Mouse (Mus musculus): ENCODE data around the gene Aldh5a1. TPM values are rescaled to one million over a fixed set of nuclear protein-coding genes. Genes with fewer than 3 reads are reported as not detected.

Aldh5a1 gene
- polyA plus RNA-seq, 1 experiment from 2014 or later: 7.1 TPM

DNA sequence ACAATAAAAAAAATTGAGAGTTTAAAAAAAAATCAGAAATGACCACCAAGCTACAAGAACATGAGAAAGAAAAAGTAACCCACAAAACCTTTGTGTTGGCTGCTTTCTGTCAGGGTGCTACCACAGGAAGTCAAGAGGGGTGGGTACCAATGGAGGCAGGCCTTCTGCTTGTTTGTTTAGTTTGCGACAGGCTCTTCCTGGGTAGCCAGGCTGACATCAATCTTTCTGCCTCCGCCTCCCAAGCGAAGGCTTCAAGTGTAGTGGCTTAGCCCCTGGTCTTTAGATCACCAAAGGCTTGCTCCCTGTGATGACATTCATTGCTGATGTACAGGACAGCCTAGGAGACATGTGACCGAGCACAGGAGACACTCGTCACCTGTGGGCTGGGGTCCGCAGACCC lies 16.2 kb downstream of the Aldh5a1 start:
- Histone ChIP-seq H3K4me3 (ENCODE audit: low read depth, low read length) (no peak overlapping the region), H3K4me1 (ENCODE audit: control insufficient read depth, insufficient read depth, low read length) (no peaks in the 10 kb centered on the region), H3K9ac (ENCODE audit: low read length) (no peak overlapping the region), H3K27ac (ENCODE audit: low read depth, low read length) (no peak overlapping the region), H3K27me3 (ENCODE audit: control insufficient read depth, insufficient read depth, low read length) (no peaks in the 10 kb centered on the region), H3K4me2 (ENCODE audit: low read depth) (no peak overlapping the region), H3K9me3 (ENCODE audit: control insufficient read depth, low read length) (no peaks in the 10 kb centered on the region), H3K36me3 (ENCODE audit: control insufficient read depth, insufficient read depth, low read length) (no peaks in the 10 kb centered on the region)
- DNase-seq (ENCODE audit: low spot score) (no peak), ATAC-seq (ENCODE audit: insufficient read depth, low FRiP score, low TSS enrichment) (no peak)
- 70% methylated on average over 6 of the region's 6 CpGs for whole genome bisulfite sequencing

DNA sequence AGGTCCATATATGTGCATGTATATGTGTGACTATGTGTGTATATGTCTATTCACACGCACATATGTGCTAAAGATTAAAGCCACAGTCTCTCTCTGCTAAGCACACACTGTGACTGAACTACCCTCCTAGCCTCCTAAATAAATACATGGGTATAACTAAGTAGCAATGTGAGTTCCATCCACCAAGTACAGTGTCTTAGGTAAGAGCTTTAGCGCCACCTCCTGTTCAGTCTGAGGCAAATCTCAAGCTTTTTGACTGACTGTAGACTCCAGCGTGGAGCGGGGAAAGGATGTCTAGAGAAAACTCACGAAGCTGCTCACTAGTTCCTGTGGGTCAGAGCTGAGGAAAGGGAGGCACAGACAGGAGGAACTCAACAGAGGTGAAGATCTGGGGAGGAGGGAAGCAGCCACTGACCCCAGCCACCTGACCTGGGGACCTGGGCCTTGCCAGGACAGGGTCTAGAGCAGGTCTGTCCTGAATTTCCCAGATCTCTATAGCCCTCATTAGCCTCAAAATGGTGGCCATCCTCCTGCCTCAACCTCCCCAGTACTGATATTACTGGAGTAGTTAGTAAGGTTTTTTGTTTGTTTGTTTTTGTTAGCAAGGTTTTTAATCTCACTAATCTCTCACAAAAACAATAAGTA lies 17.0 kb downstream of the Aldh5a1 start:
- ATAC-seq (ENCODE audit: insufficient read depth, low FRiP score, low TSS enrichment) (peak; percentile 41; the same call in 1 of the 2 replicates), DNase-seq (ENCODE audit: low spot score) (peak; percentile 55)
- no peak overlapping the region for H3K4me2 ChIP-seq (ENCODE audit: low read depth)
- no peaks in the 10 kb centered on the region for H3K27me3 ChIP-seq (ENCODE audit: control insufficient read depth, insufficient read depth, low read length)
- no peak overlapping the region for H3K4me3 ChIP-seq (ENCODE audit: low read depth, low read length)
- no peaks in the 10 kb centered on the region for H3K36me3 ChIP-seq (ENCODE audit: control insufficient read depth, insufficient read depth, low read length)
- no peaks in the 10 kb centered on the region for H3K4me1 ChIP-seq (ENCODE audit: control insufficient read depth, insufficient read depth, low read length)
- H3K9ac ChIP-seq (ENCODE audit: low read length): no peak overlapping the region
- no peak overlapping the region for H3K27ac ChIP-seq (ENCODE audit: low read depth, low read length)
- H3K9me3 ChIP-seq (ENCODE audit: control insufficient read depth, low read length): no peaks in the 10 kb centered on the region
- WGBS: 23% methylated on average over 5 of the region's 5 CpGs

GRCm38 (mm10) chr13:24915831-24916230 lies 21.6 kb downstream of the Aldh5a1 start:
- Histone ChIP-seq H3K27me3 (ENCODE audit: control insufficient read depth, insufficient read depth, low read length) (no peaks in the 10 kb centered on the region), H3K4me3 (ENCODE audit: low read depth, low read length) (no peak overlapping the region), H3K4me1 (ENCODE audit: control insufficient read depth, insufficient read depth, low read length) (no peaks in the 10 kb centered on the region), H3K9me3 (ENCODE audit: control insufficient read depth, low read length) (no peaks in the 10 kb centered on the region), H3K9ac (ENCODE audit: low read length) (no peak overlapping the region), H3K36me3 (ENCODE audit: control insufficient read depth, insufficient read depth, low read length) (no peaks in the 10 kb centered on the region), H3K27ac (ENCODE audit: low read depth, low read length) (no peak overlapping the region), H3K4me2 (ENCODE audit: low read depth) (no peak overlapping the region)
- WGBS: 77% methylated on average over 13 of the region's 13 CpGs
- no peak for DNase-seq (ENCODE audit: low spot score)
- ATAC-seq (ENCODE audit: insufficient read depth, low FRiP score, low TSS enrichment): no peak

DNA sequence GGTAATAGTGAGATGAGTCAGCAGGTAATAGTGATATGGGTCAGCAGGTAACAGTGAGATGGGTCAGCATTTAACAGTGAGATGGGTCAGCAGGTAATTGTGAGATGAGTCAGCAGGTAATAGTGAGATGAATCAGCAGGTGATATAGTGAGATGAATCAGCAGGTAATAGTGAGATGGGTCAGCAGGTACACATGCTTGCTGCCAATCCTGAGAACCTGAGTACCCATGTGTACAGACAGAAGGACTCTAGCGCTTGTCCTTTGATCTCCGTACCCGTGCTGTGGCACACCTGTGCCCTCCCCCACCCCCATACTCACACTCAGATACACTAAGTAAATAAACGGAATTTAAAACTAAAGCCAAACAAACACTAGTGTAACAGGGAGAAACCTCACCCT lies 22.5 kb downstream of the Aldh5a1 start:
- 90% methylated on average over 4 of the region's 4 CpGs for WGBS
- H3K36me3 ChIP-seq (ENCODE audit: control insufficient read depth, insufficient read depth, low read length): no peaks in the 10 kb centered on the region
- no peak for ATAC-seq (ENCODE audit: insufficient read depth, low FRiP score, low TSS enrichment)

DNA sequence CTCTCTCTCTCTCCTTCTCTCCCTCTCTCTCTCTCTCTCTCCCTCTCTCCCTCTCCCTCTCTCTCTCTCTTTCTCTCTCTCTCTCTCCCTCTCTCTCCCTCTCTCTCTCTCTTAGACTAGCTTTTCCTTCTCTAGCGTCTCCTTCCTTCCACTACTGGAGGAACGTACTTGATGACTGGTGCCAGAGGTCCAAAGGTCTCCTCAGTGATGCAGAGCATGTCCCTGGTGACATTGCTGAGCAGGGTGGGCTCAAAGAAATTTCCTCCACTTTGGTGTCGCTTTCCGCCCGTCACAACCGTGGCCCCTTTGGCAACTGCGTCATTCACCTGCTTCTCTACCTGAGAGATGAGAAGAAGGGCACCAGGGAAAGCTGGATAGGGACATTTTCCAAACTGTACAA lies 23.9 kb downstream of the Aldh5a1 start:
- H3K27ac ChIP-seq (ENCODE audit: low read depth, low read length): no peak overlapping the region
- no peaks in the 10 kb centered on the region for H3K4me1 ChIP-seq (ENCODE audit: control insufficient read depth, insufficient read depth, low read length)
- H3K4me2 ChIP-seq (ENCODE audit: low read depth): no peak overlapping the region
- DNase-seq (ENCODE audit: low spot score) (no peak), ATAC-seq (ENCODE audit: insufficient read depth, low FRiP score, low TSS enrichment) (no peak)
- no peaks in the 10 kb centered on the region for H3K9me3 ChIP-seq (ENCODE audit: control insufficient read depth, low read length)
- H3K9ac ChIP-seq (ENCODE audit: low read length): no peak overlapping the region
- no peaks in the 10 kb centered on the region for H3K36me3 ChIP-seq (ENCODE audit: control insufficient read depth, insufficient read depth, low read length)
- no peaks in the 10 kb centered on the region for H3K27me3 ChIP-seq (ENCODE audit: control insufficient read depth, insufficient read depth, low read length)
- no peak overlapping the region for H3K4me3 ChIP-seq (ENCODE audit: low read depth, low read length)
- 92% methylated on average over 7 of the region's 7 CpGs for WGBS

More for the DNA sequence above, 22.5 kb downstream of the Aldh5a1 start:
- Histone ChIP-seq H3K27me3 (ENCODE audit: control insufficient read depth, insufficient read depth, low read length) (no peaks in the 10 kb centered on the region), H3K4me1 (ENCODE audit: control insufficient read depth, insufficient read depth, low read length) (no peaks in the 10 kb centered on the region), H3K9me3 (ENCODE audit: control insufficient read depth, low read length) (no peaks in the 10 kb centered on the region), H3K4me2 (ENCODE audit: low read depth) (no peak overlapping the region), H3K4me3 (ENCODE audit: low read depth, low read length) (no peak overlapping the region), H3K27ac (ENCODE audit: low read depth, low read length) (no peak overlapping the region), H3K9ac (ENCODE audit: low read length) (no peak overlapping the region)
- DNase-seq (ENCODE audit: low spot score): no peak

- no peak overlapping the region for H3K9ac ChIP-seq (ENCODE audit: low read length)
- H3K4me2 ChIP-seq (ENCODE audit: low read depth): no peak overlapping the region
- DNase-seq (ENCODE audit: low spot score) (no peak), ATAC-seq (ENCODE audit: insufficient read depth, low FRiP score, low TSS enrichment) (no peak)
- H3K36me3 ChIP-seq (ENCODE audit: control insufficient read depth, insufficient read depth, low read length): no peaks in the 10 kb centered on the region
- H3K4me3 ChIP-seq (ENCODE audit: low read depth, low read length): no peak overlapping the region
- no peaks in the 10 kb centered on the region for H3K27me3 ChIP-seq (ENCODE audit: control insufficient read depth, insufficient read depth, low read length)
- H3K9me3 ChIP-seq (ENCODE audit: control insufficient read depth, low read length): no peaks in the 10 kb centered on the region
- H3K4me1 ChIP-seq (ENCODE audit: control insufficient read depth, insufficient read depth, low read length): no peaks in the 10 kb centered on the region
- WGBS: 100% methylated on average over 1 of the region's 1 CpGs
- no peak overlapping the region for H3K27ac ChIP-seq (ENCODE audit: low read depth, low read length)
These were observed 28.3 kb downstream of the Aldh5a1 start for GRCm38 (mm10) chr13:24909112-24909511.

DNA sequence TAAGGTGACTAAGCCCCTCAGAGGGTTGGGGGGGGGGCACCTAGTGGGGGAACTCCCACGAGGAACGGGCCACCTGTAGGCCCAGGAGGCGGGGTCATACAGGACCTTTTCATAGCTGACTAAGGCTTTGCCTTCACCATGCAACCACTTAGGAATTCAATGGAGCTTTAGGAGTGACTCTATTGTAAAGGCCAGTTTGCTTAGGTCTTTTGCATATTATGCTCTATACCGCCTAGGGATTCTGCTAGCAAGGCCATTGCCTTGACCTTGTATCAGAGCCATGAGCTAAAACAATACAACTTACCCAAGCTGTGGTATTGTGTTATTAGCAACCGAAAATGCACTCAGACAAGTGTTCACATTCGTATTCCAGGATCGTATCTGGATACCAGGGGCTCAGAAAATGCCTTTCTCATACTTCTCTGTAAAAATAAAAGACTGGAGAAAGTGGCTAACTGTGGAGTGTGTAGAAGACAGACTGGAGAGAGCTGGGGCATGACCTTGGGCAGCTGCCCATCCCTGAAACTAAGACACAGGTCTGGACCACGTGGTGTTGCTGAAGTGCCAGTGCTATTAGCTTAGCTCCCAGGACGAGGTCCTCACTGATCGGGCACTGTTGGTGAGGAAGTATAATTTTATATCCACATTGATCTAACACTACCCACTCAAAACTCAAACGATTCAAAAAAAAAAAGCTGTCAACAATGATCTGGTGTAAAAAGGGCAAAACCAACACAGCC lies 30.5 kb downstream of the Aldh5a1 start:
- no peaks in the 10 kb centered on the region for H3K4me1 ChIP-seq (ENCODE audit: control insufficient read depth, insufficient read depth, low read length)
- H3K36me3 ChIP-seq (ENCODE audit: control insufficient read depth, insufficient read depth, low read length): no peaks in the 10 kb centered on the region
- 86% methylated on average over 11 of the region's 11 CpGs for WGBS
- H3K4me3 ChIP-seq (ENCODE audit: low read depth, low read length): no peak overlapping the region
- H3K27ac ChIP-seq (ENCODE audit: low read depth, low read length): no peak overlapping the region
- ATAC-seq (ENCODE audit: insufficient read depth, low FRiP score, low TSS enrichment) (no peak), DNase-seq (ENCODE audit: low spot score) (no peak)
- H3K9ac ChIP-seq (ENCODE audit: low read length): no peak overlapping the region
- H3K9me3 ChIP-seq (ENCODE audit: control insufficient read depth, low read length): no peaks in the 10 kb centered on the region
- no peaks in the 10 kb centered on the region for H3K27me3 ChIP-seq (ENCODE audit: control insufficient read depth, insufficient read depth, low read length)
- no peak overlapping the region for H3K4me2 ChIP-seq (ENCODE audit: low read depth)

DNA sequence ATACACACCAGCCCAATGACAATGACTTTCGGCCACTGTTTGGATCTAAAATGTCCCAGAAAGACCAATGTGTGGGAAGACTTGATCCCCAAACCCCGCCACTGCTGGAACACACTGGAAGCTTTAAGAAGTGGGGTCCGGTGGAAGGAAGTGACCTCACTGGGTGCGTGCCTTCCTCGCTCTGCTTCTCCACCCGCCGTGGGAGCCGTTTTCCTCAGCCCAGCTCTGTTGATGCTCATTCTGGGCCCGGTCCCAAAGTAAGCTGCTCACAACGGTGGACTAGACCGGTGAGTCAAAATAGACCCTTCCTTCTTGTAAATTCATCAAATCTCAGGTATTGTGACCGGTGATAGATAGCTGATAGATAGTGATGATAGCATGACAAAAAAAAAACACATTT lies 32.0 kb downstream of the Aldh5a1 start:
- no peak for DNase-seq (ENCODE audit: low spot score)
- 89% methylated on average over 12 of the region's 12 CpGs for WGBS

GRCm38 (mm10) chr13:24903412-24903811 lies 34.0 kb downstream of the Aldh5a1 start:
- no peak for DNase-seq (ENCODE audit: low spot score)
- H3K27me3 ChIP-seq (ENCODE audit: control insufficient read depth, insufficient read depth, low read length): no peaks in the 10 kb centered on the region
- 84% methylated on average over 6 of the region's 6 CpGs for whole genome bisulfite sequencing

More for the DNA sequence above, 32.0 kb downstream of the Aldh5a1 start:
- Histone ChIP-seq H3K27ac (ENCODE audit: low read depth, low read length) (no peak overlapping the region), H3K4me3 (ENCODE audit: low read depth, low read length) (no peak overlapping the region), H3K9me3 (ENCODE audit: control insufficient read depth, low read length) (no peaks in the 10 kb centered on the region), H3K27me3 (ENCODE audit: control insufficient read depth, insufficient read depth, low read length) (no peaks in the 10 kb centered on the region), H3K36me3 (ENCODE audit: control insufficient read depth, insufficient read depth, low read length) (no peaks in the 10 kb centered on the region), H3K9ac (ENCODE audit: low read length) (no peak overlapping the region), H3K4me2 (ENCODE audit: low read depth) (no peak overlapping the region), H3K4me1 (ENCODE audit: control insufficient read depth, insufficient read depth, low read length) (no peaks in the 10 kb centered on the region)
- ATAC-seq (ENCODE audit: insufficient read depth, low FRiP score, low TSS enrichment): no peak

More at GRCm38 (mm10) chr13:24903412-24903811, 34.0 kb downstream of the Aldh5a1 start:
- Histone ChIP-seq H3K4me3 (ENCODE audit: low read depth, low read length) (no peak overlapping the region), H3K4me1 (ENCODE audit: control insufficient read depth, insufficient read depth, low read length) (no peaks in the 10 kb centered on the region), H3K4me2 (ENCODE audit: low read depth) (no peak overlapping the region), H3K36me3 (ENCODE audit: control insufficient read depth, insufficient read depth, low read length) (no peaks in the 10 kb centered on the region), H3K9ac (ENCODE audit: low read length) (no peak overlapping the region), H3K9me3 (ENCODE audit: control insufficient read depth, low read length) (no peaks in the 10 kb centered on the region), H3K27ac (ENCODE audit: low read depth, low read length) (no peak overlapping the region)
- no peak for ATAC-seq (ENCODE audit: insufficient read depth, low FRiP score, low TSS enrichment)

Data from neural tube, embryonic 11.5 days (tissue).